Mouse (Mus musculus) forebrain, embryonic 16.5 days (tissue): ENCODE results near the gene Rtkn. TPM values are rescaled to one million over a fixed set of nuclear protein-coding genes. Genes with fewer than 3 reads are reported as not detected.
"Not testable (repeated sequence)": the region's sequence is repeated elsewhere in the genome, so short reads cannot be mapped to it uniquely, and the experiment has no call there.

Experiments
- ATAC-seq: fragments of 200-750 bp; cut with Nextera tagmentation; 2 replicates; pipeline ENCODE4 v1.8.0; 2017; ENCODE audit warnings: mild to moderate bottlenecking, moderate library complexity
- H3K27ac ChIP-seq: fragments of 300-500 bp; sonication (generic); 2 replicates; pipeline ENCODE4 v1.5.1; 2014; ENCODE audit warnings: low read length, control low read depth
- H3K27me3 ChIP-seq: fragments of 300-500 bp; sonication (generic); replicated peaks from 2 replicates; pipeline ENCODE4 v1.6.1; 2014; ENCODE audit warnings: low read length; ENCODE audit not compliant: control insufficient read depth, insufficient read depth
- H3K36me3 ChIP-seq: fragments of 300-500 bp; sonication (generic); 2 replicates; pipeline ENCODE4 v1.6.1; 2014; ENCODE audit not compliant: control insufficient read depth, insufficient read depth
- H3K4me1 ChIP-seq: fragments of 300-500 bp; sonication (generic); replicated peaks from 2 replicates; pipeline ENCODE4 v1.6.1; 2014; ENCODE audit warnings: low read length; ENCODE audit not compliant: control insufficient read depth, insufficient read depth
- H3K4me2 ChIP-seq: fragments of 300-500 bp; sonication (generic); 2 replicates; pipeline ENCODE4 v1.6.1; 2014; ENCODE audit warnings: mild to moderate bottlenecking, low read length, control low read depth
- H3K4me3 ChIP-seq: fragments of 300-500 bp; sonication (generic); replicated peaks from 2 replicates; pipeline ENCODE4 v1.5.1; 2014; ENCODE audit warnings: mild to moderate bottlenecking, low read length, control low read depth
- H3K9ac ChIP-seq: fragments of 300-500 bp; sonication (generic); replicated peaks from 2 replicates; pipeline ENCODE4 v1.6.1; 2014; ENCODE audit warnings: low read depth, low read length, control low read depth
- H3K9me3 ChIP-seq: fragments of 300-500 bp; sonication (generic); 2 replicates; pipeline ENCODE4 v1.6.1; 2016; ENCODE audit warnings: low read length; ENCODE audit not compliant: control insufficient read depth
- WGBS: fragments of 180-500 bp; shearing (Covaris S2); extraction: QIAGEN DNeasy Blood & Tissue Kit; methylation state at CpG from one replicate; pipeline ENCODE4 v1.1.7; 2014; 5-methylcytosine and 5-hydroxymethylcytosine counted together
- polyA plus RNA-seq: library from polyadenylated mRNA; unstranded; fragments of >200 nt; fragmentation: Nextera tagmentation; extraction: Ambion mirVana; gene quantifications from 2 replicates; pipeline ENCODE4 v1.2.1, GENCODE M21; 2015

Gene Rtkn
- polyA plus RNA-seq, 1 experiment from 2014 or later, result 7.4 TPM

- Histone ChIP-seq H3K9ac (no peak overlapping the region), H3K9me3 (no peaks in the 10 kb centered on the region), H3K4me2 (no peak overlapping the region), H3K27me3 (no peaks in the 10 kb centered on the region; the same call in 1 of the 2 replicates), H3K27ac (no peak overlapping the region), H3K36me3 (no peaks in the 10 kb centered on the region), H3K4me1 (peaks cover 8% of the 10 kb centered on the region), H3K4me3 (no peak overlapping the region)
- WGBS, result 77% methylated on average over 2 of the region's 2 CpGs
- ATAC-seq, result no peak
Observed at GRCm38 (mm10) chr6:83145209-83145608, 9.9 kb downstream of the Rtkn start.

GRCm38 (mm10) chr6:83145805-83146204 is 10.5 kb downstream of the Rtkn start:
- H3K36me3 ChIP-seq, result no peaks in the 10 kb centered on the region
- H3K4me1 ChIP-seq, result peaks cover 8% of the 10 kb centered on the region
- H3K9me3 ChIP-seq, result no peaks in the 10 kb centered on the region
- H3K4me2 ChIP-seq, result no peak overlapping the region
- H3K4me3 ChIP-seq, result no peak overlapping the region
- no peaks in the 10 kb centered on the region; the same call in 1 of the 2 replicates for H3K27me3 ChIP-seq
- H3K27ac ChIP-seq, result no peak overlapping the region
- ATAC-seq, result no peak
- no peak overlapping the region for H3K9ac ChIP-seq
- WGBS, result 79% methylated on average over 9 of the region's 9 CpGs

GRCm38 (mm10) chr6:83147280-83147679 is 12.0 kb downstream of the Rtkn start:
- Histone ChIP-seq H3K4me1 (peaks cover 2% of the 10 kb centered on the region), H3K9ac (no peak overlapping the region), H3K27me3 (no peaks in the 10 kb centered on the region; the same call in 1 of the 2 replicates), H3K27ac (no peak overlapping the region), H3K36me3 (no peaks in the 10 kb centered on the region), H3K4me2 (no peak overlapping the region), H3K9me3 (no peaks in the 10 kb centered on the region), H3K4me3 (no peak overlapping the region)
- no peak for ATAC-seq
- 58% methylated on average over 7 of the region's 7 CpGs for WGBS

- Histone ChIP-seq H3K9me3 (no peaks in the 10 kb centered on the region), H3K27ac (no peak overlapping the region), H3K9ac (no peak overlapping the region), H3K36me3 (no peaks in the 10 kb centered on the region; the same call in 1 of the 2 replicates), H3K27me3 (no peaks in the 10 kb centered on the region), H3K4me3 (no peak overlapping the region), H3K4me2 (no peak overlapping the region), H3K4me1 (peaks cover 12% of the 10 kb centered on the region)
- WGBS, result 34% methylated on average over 8 of the region's 8 CpGs
- no peak for ATAC-seq
Observed at GRCm38 (mm10) chr6:83151721-83152120, 16.5 kb downstream of the Rtkn start.

- H3K9ac ChIP-seq, result no peak overlapping the region
Observed at GRCm38 (mm10) chr6:83153038-83153437, 17.8 kb downstream of the Rtkn start.

GRCm38 (mm10) chr6:83153485-83153884 is 18.2 kb downstream of the Rtkn start:
- H3K27me3 ChIP-seq, result no peaks in the 10 kb centered on the region
- H3K4me3 ChIP-seq, result no peak overlapping the region
- H3K4me2 ChIP-seq, result no peak overlapping the region
- no peak overlapping the region for H3K9ac ChIP-seq
- ATAC-seq, result no peak
- no peak overlapping the region for H3K27ac ChIP-seq
- peaks cover 12% of the 10 kb centered on the region for H3K4me1 ChIP-seq
- WGBS, result 84% methylated on average over 5 of the region's 5 CpGs
- no peaks in the 10 kb centered on the region for H3K9me3 ChIP-seq
- H3K36me3 ChIP-seq, result no peaks in the 10 kb centered on the region; the same call in 1 of the 2 replicates

More at GRCm38 (mm10) chr6:83153038-83153437, 17.8 kb downstream of the Rtkn start:
- no peaks in the 10 kb centered on the region for H3K9me3 ChIP-seq
- no peak overlapping the region for H3K27ac ChIP-seq
- 90% methylated on average over 12 of the region's 12 CpGs for WGBS
- ATAC-seq, result no peak
- H3K4me2 ChIP-seq, result no peak overlapping the region
- H3K4me1 ChIP-seq, result peaks cover 12% of the 10 kb centered on the region
- no peaks in the 10 kb centered on the region; the same call in 1 of the 2 replicates for H3K36me3 ChIP-seq
- no peak overlapping the region for H3K4me3 ChIP-seq
- no peaks in the 10 kb centered on the region for H3K27me3 ChIP-seq

GRCm38 (mm10) chr6:83155552-83156238 is 20.4 kb downstream of the Rtkn start:
- ATAC-seq, result peak; percentile 51
- WGBS, result 8% methylated on average over 23 of the region's 23 CpGs

GRCm38 (mm10) chr6:83156259-83156684 is 21.0 kb downstream of the Rtkn start, which contains the start of the genes Wdr54 and 1700003E16Rik:
Gene Wdr54 (minus strand): TSS chr6:83156397.
Gene 1700003E16Rik (plus strand): TSS chr6:83156404.
- peaks cover 13% of the 10 kb centered on the region for H3K27me3 ChIP-seq
- H3K4me2 ChIP-seq, result peak within 1 kb of the TSS; percentile 71
- H3K9me3 ChIP-seq, result no peaks in the 10 kb centered on the region
- peak; percentile 96 for ATAC-seq
- no peak within 1 kb of the TSS for H3K27ac ChIP-seq
- H3K4me3 ChIP-seq, result peak within 1 kb of the TSS; percentile 63
- peaks cover 12% of the 10 kb centered on the region for H3K4me1 ChIP-seq
- no peaks in the 10 kb centered on the region; the same call in 1 of the 2 replicates for H3K36me3 ChIP-seq
- peak within 1 kb of the TSS; percentile 57 for H3K9ac ChIP-seq
- WGBS, result under 1% methylated on average over 32 of the region's 32 CpGs

More at GRCm38 (mm10) chr6:83155552-83156238, 20.4 kb downstream of the Rtkn start:
- Histone ChIP-seq H3K9me3 (no peaks in the 10 kb centered on the region), H3K27ac (no peak overlapping the region), H3K36me3 (no peaks in the 10 kb centered on the region; the same call in 1 of the 2 replicates), H3K4me3 (peak overlapping the region; percentile 63), H3K4me1 (peaks cover 12% of the 10 kb centered on the region), H3K27me3 (peaks cover 8% of the 10 kb centered on the region), H3K4me2 (peak overlapping the region; percentile 71), H3K9ac (peak overlapping the region; percentile 57)

GRCm38 (mm10) chr6:83159456-83159855 is 24.2 kb downstream of the Rtkn start:
- not testable (repeated sequence) for H3K4me2 ChIP-seq, H3K4me3 ChIP-seq, H3K9me3 ChIP-seq, H3K27ac ChIP-seq, ATAC-seq, H3K9ac ChIP-seq, H3K36me3 ChIP-seq
- Histone ChIP-seq H3K4me1 (peaks cover 25% of the 10 kb centered on the region), H3K27me3 (peaks cover 32% of the 10 kb centered on the region)
- 22% methylated on average over 3 of the region's 3 CpGs for WGBS
